Mouse (Mus musculus): ENCODE results near the gene Cul5. TPM values are rescaled to one million over a fixed set of nuclear protein-coding genes. Genes with fewer than 3 reads are reported as not detected.

Cul5 gene
- 39.9 and 40.7 TPM in 2 replicates for polyA plus RNA-seq (2015; fragmentation: Nextera tagmentation; extraction: Ambion mirVana)

DNA sequence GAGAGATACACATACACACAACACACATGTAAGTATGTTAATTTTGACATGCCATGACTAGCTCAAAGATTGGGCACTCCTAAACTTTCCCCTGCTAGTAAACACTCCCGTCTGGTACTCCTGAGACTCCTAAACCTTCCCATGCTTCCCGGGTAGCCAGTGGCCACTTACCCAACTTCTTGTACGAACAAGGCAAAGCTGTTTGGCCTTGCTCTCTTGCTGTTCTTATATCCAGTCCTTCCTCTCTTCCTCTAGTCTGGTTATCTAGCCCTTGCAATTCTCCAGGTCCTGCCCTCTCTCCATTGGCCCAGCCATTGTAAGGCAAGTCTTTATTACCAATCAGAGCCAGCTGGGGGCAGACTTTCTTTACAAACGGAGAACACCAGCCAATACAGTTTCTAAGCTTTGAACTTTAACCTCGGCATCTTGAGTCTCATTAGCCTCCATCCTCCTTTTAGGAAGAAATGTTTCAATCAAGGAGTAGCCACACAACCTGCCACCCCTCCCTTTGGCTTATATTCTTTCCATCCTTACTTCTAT, at the start of gene Cul5:
Cul5 (minus strand) TSS at position 335 of the 540 bp plus-strand sequence.
- H3K4me2 ChIP-seq = no peak within 1 kb of the TSS
- WGBS = 56% methylated on average over 5 of the region's 5 CpGs
- H3K36me3 ChIP-seq = no peaks in the 10 kb centered on the region
- H3K9ac ChIP-seq (replicated peaks) = no peak within 1 kb of the TSS
- H3K4me3 ChIP-seq (replicated peaks) = no peak within 1 kb of the TSS
- no peak within 1 kb of the TSS for H3K27ac ChIP-seq (replicated peaks)
- H3K9me3 ChIP-seq (replicated peaks) = no peaks in the 10 kb centered on the region
- H3K27me3 ChIP-seq (replicated peaks) = no peaks in the 10 kb centered on the region
- H3K4me1 ChIP-seq = peaks cover 21% of the 10 kb centered on the region
- no peak for ATAC-seq (ENCODE audit: low FRiP score)

DNA sequence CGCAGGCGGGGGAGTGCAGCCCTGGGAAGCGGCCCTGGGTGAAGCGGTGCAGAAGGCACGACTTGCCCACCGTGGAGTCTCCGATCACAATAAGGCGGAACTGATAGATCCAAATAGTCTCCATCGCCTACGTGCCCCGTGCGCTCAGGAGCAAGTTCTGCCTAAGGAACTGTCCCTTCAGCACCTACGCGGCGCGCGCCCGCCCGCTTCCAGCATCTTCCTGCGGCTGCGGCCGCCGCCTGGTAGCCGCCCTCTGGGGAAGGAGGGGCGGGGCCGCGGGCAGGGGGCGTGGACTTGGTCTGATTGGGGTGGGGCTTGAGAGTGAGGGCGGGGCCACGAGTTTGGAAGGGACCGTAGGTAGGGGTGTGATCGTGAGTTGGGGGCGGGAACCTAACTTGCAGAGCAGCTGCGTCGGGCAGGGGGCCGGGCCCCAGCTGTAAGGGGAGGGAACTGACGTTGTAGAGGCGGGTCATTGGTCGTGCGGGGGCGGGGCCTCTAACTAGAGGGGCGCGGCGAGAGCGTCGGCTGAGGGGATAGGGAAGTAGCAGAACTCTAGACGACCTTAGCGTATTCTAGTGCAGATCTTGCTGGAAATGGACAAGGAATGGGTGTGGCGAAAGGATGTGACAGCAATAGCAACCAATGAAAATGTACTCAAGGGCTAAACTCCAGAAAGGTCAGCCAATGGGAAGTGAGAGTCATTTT, 36.3 kb upstream of the Cul5 start, which contains the start of gene Rab39:
Rab39 (minus strand) TSS at position 241 of the 705 bp plus-strand sequence.
- Histone ChIP-seq H3K9ac (replicated peaks) (peak within 1 kb of the TSS; percentile 57), H3K9me3 (replicated peaks) (no peaks in the 10 kb centered on the region), H3K4me1 (peaks cover 8% of the 10 kb centered on the region), H3K36me3 (no peaks in the 10 kb centered on the region), H3K27me3 (replicated peaks) (no peaks in the 10 kb centered on the region), H3K4me3 (replicated peaks) (peak within 1 kb of the TSS; percentile 64), H3K4me2 (peak within 1 kb of the TSS; percentile 76), H3K27ac (replicated peaks) (peak within 1 kb of the TSS; percentile 75)
- peak; percentile 95 for ATAC-seq (ENCODE audit: low FRiP score)
- WGBS = under 1% methylated on average over 48 of the region's 49 CpGs

DNA sequence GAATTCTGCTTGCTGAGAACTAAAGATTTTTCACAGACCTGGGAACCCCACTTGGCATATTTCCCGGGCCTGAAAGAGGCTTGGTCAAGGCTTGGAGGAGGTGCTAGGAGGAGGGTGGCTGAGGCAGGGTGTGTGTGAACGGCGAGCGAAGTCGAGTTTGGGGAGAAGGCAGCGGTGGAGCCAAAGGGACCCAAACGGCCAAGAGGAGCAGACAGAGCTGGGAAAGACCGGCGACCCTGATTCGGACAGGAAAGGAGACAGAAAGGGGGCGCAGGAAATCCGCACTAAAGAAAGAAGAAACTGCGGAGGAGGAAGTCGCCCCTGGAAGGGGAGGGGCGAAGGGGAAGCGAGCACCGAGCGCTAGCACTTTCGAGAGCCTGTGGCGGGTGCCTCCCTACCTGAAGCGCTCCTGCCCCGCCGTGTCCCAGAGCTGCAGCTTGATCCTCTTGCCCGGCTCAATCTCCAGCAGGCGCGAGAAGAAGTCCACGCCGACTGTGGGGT, 35.7 kb upstream of the Cul5 start:
- peak overlapping the region; percentile 75 for H3K27ac ChIP-seq (replicated peaks)
- H3K4me1 ChIP-seq = peaks cover 8% of the 10 kb centered on the region
- H3K4me3 ChIP-seq (replicated peaks) = peak overlapping the region; percentile 64
- no peaks in the 10 kb centered on the region for H3K36me3 ChIP-seq
- WGBS = under 1% methylated on average over 28 of the region's 28 CpGs
- peak; percentile 76 for ATAC-seq (ENCODE audit: low FRiP score)
- peak overlapping the region; percentile 76 for H3K4me2 ChIP-seq
- no peaks in the 10 kb centered on the region for H3K9me3 ChIP-seq (replicated peaks)
- no peaks in the 10 kb centered on the region for H3K27me3 ChIP-seq (replicated peaks)
- H3K9ac ChIP-seq (replicated peaks) = peak overlapping the region; percentile 57

DNA sequence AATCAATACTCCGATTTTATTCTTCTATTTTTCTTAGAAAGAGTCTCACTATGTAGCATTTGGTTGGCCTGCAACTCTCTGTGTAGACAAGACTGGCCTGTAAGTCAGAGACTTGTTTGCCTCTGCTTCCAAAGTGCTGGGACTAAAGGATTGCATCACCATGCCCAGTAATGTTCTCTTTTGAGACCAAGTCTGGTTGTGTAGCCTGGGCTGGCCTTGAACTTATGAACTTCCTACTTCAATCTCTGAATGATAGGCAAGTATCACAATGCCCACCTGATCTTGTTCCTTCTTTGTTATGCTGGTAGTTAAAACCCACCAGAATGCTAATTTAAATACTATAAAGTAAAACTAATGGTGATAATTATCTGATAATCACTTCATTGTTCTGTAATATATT, 33.2 kb upstream of the Cul5 start:
- no peak overlapping the region for H3K9ac ChIP-seq (replicated peaks)
- H3K4me3 ChIP-seq (replicated peaks) = no peak overlapping the region
- H3K36me3 ChIP-seq = no peaks in the 10 kb centered on the region
- WGBS = 100% methylated on average over 1 of the region's 1 CpGs
- no peak for ATAC-seq (ENCODE audit: low FRiP score)
- no peak overlapping the region for H3K27ac ChIP-seq (replicated peaks)
- peaks cover 8% of the 10 kb centered on the region for H3K4me1 ChIP-seq
- no peak overlapping the region for H3K4me2 ChIP-seq
- no peaks in the 10 kb centered on the region for H3K27me3 ChIP-seq (replicated peaks)
- H3K9me3 ChIP-seq (replicated peaks) = no peaks in the 10 kb centered on the region

DNA sequence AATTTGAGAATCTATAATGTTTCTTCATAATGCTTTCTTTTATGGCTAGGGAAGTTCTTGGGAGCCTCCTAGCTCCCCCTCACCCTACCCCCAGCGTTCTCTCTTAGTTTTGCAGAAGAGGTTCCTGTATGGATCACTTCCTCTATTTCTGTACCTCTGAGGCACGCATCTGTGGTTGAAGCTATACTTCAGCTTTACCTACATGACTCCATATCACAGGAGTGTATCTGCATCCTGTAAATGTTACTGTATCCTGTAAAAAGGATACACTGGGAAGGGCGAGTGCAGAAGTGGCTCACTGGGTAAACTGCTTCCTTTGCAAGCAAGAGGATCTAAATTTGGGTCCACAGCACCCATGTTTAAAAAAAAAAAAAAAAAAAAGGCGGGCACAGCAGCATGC, 30.7 kb upstream of the Cul5 start:
- Histone ChIP-seq H3K9ac (replicated peaks) (no peak overlapping the region), H3K9me3 (replicated peaks) (no peaks in the 10 kb centered on the region), H3K4me3 (replicated peaks) (no peak overlapping the region), H3K36me3 (no peaks in the 10 kb centered on the region), H3K4me1 (no peaks in the 10 kb centered on the region), H3K27me3 (replicated peaks) (no peaks in the 10 kb centered on the region), H3K4me2 (no peak overlapping the region), H3K27ac (replicated peaks) (no peak overlapping the region)
- ATAC-seq (ENCODE audit: low FRiP score) = no peak
- WGBS = 73% methylated on average over 4 of the region's 4 CpGs

DNA sequence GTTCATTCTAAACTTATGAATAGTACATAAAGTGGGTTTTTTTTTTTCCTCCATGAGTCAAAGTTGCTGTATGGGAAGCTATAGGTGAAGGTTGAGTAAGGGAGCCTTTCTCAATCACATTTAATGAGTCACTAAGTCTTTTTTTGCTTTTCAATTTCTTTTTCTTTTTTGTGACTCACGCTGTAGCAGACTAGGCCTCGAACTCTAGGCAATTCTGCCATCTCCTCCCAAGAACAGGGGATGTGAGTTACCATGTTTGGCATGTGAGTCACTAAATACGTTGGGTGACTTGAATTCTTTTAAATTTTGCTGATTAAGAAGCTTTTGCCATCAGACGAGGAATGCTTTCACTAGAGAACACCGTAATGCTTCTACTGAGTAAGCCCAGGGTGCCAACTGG, 26.0 kb upstream of the Cul5 start:
- no peaks in the 10 kb centered on the region for H3K27me3 ChIP-seq (replicated peaks)
- no peaks in the 10 kb centered on the region for H3K4me1 ChIP-seq
- no peaks in the 10 kb centered on the region for H3K36me3 ChIP-seq
- 93% methylated on average over 5 of the region's 5 CpGs for WGBS
- H3K9ac ChIP-seq (replicated peaks) = no peak overlapping the region
- H3K9me3 ChIP-seq (replicated peaks) = no peaks in the 10 kb centered on the region
- ATAC-seq (ENCODE audit: low FRiP score) = no peak
- H3K27ac ChIP-seq (replicated peaks) = no peak overlapping the region
- no peak overlapping the region for H3K4me2 ChIP-seq
- no peak overlapping the region for H3K4me3 ChIP-seq (replicated peaks)

DNA sequence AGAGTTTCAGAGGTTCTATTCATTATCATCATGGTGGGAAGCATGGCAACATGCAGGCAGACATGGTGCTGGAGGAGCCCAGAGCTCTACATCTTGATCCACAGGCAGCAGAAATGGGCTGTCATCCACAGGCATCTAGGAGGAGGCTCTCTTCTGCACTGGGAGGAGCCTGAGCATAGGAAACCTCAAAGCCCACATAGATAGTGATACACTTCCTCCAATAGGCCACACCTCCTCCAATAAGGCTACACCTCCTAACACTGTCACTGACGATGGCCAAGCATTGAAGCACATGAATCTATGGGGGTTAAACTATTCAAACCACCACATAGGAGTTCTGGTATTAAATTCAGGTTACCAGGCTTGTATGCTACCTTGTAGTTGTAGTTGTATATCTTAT, 23.9 kb upstream of the Cul5 start:
- 84% methylated on average over 1 of the region's 1 CpGs for WGBS

DNA sequence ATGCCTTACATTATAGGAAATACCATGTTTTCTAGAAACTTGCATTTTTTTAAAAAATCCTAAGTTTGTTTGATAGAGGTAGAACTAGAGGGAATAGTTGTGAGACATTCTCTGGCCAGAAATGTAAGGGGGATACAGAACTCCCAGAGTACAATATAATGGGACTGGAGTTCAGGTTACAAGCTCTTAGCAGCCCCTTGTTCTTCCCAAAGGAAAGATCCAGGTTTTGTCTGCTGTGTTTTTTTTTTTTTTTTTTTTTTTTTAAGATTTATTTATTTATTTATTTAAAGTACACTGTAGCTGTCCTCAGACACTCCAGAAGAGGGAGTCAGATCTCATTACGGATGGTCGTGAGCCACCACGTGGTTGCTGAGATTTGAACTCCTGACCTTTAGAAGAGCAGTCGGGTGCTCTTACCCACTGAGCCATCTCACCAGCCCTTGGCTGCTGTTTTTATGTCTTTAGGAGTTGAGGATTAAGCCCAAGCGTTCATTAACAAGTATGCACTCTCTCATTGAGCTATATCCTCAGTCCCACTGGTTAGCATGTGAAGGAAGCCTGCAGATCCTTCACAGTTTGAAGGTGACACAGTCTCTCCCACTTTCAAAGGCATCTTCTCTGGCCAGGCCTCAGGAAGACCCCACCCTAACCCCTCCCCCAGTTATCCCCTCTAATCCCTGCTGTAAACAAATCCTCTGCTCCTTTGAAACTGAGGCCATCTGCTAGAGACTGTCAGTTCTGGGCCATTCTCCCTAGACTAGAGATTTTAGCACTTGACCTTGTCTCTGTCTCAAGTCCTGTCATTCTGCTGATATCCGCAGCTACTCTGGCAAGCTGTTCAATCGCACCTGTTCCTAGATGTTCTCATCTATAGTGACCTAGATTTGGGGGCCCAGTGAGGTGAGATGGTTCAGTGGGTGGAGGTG, 22.2 kb upstream of the Cul5 start:
- no peak overlapping the region for H3K4me3 ChIP-seq (replicated peaks)
- no peaks in the 10 kb centered on the region for H3K9me3 ChIP-seq (replicated peaks)
- no peak for ATAC-seq (ENCODE audit: low FRiP score)
- H3K36me3 ChIP-seq = no peaks in the 10 kb centered on the region
- H3K27me3 ChIP-seq (replicated peaks) = no peaks in the 10 kb centered on the region
- WGBS = 58% methylated on average over 7 of the region's 7 CpGs
- H3K27ac ChIP-seq (replicated peaks) = no peak overlapping the region
- no peak overlapping the region for H3K4me2 ChIP-seq
- no peaks in the 10 kb centered on the region for H3K4me1 ChIP-seq
- no peak overlapping the region for H3K9ac ChIP-seq (replicated peaks)

More for the DNA sequence above, 23.9 kb upstream of the Cul5 start:
- Histone ChIP-seq H3K4me3 (replicated peaks) (no peak overlapping the region), H3K9ac (replicated peaks) (no peak overlapping the region), H3K4me1 (no peaks in the 10 kb centered on the region), H3K27ac (replicated peaks) (no peak overlapping the region), H3K9me3 (replicated peaks) (no peaks in the 10 kb centered on the region), H3K27me3 (replicated peaks) (no peaks in the 10 kb centered on the region), H3K4me2 (no peak overlapping the region), H3K36me3 (no peaks in the 10 kb centered on the region)
- no peak for ATAC-seq (ENCODE audit: low FRiP score)

DNA sequence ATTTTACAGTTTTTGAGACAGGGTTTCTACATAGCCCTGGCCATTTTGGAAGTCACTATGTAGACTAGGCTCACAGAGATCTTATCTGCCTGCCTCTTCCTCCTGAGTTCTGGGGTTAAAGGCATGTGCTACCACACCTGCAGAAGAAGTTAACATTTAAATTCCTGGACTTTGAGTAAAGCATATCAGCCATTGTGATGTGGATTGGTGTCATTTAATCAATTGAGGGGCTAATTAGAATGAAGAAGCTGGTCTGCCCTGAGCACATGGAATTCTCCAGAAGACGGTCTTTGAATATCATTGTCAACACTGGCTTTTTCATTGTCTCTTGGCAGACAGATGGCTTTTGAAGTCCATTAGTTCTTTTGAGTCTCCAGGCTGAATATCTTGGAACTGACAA, 11.0 kb upstream of the Cul5 start:
- no peaks in the 10 kb centered on the region for H3K4me1 ChIP-seq
- no peak overlapping the region for H3K9ac ChIP-seq (replicated peaks)
- no peak overlapping the region for H3K27ac ChIP-seq (replicated peaks)
- WGBS = 72% methylated on average over 1 of the region's 1 CpGs
- no peaks in the 10 kb centered on the region for H3K9me3 ChIP-seq (replicated peaks)
- H3K4me3 ChIP-seq (replicated peaks) = no peak overlapping the region
- no peak for ATAC-seq (ENCODE audit: low FRiP score)
- no peaks in the 10 kb centered on the region for H3K36me3 ChIP-seq
- no peaks in the 10 kb centered on the region for H3K27me3 ChIP-seq (replicated peaks)
- H3K4me2 ChIP-seq = no peak overlapping the region

DNA sequence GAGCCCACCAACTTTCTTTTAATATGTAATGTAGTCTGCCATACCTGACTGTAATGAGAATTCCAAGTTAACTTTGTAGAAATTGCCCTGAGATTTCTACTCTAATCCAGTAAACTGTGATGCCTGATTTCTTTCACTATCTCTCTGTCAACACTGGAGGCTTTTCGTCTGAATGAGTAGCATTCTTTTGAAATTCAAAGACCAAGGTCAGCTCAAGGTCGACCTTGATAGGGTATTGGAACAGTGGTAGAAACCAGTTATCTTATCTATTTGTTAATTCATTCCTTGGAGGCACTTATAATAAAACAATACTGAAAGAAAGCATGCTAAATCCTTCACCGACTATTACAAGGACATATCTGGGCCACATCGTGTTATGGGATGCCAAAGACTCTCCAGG, 7.1 kb upstream of the Cul5 start:
- Histone ChIP-seq H3K27ac (replicated peaks) (no peak overlapping the region), H3K9me3 (replicated peaks) (no peaks in the 10 kb centered on the region), H3K9ac (replicated peaks) (no peak overlapping the region), H3K4me1 (no peaks in the 10 kb centered on the region), H3K4me3 (replicated peaks) (no peak overlapping the region), H3K4me2 (no peak overlapping the region), H3K27me3 (replicated peaks) (no peaks in the 10 kb centered on the region), H3K36me3 (no peaks in the 10 kb centered on the region)
- 72% methylated on average over 4 of the region's 4 CpGs for WGBS
- ATAC-seq (ENCODE audit: low FRiP score) = no peak

DNA sequence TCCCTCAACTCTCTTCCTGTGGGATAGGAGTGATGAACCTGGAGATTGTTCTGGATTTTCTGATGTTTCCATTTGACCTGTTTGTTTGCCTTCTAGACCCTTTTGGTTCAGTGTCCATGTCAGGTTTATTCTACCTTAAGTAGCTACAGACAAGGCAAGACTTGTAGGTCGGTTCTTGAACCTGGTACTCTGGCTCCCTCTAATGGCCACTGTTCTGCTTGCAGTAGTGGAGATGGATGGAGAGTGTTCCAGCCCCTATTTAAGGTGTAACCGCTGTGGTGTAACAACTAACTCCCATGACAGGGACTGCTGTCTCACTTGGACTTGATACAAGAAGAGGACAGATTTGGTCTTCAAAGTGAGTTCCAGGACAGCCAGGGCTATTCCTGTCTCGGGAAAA, 3.8 kb upstream of the Cul5 start:
- no peaks in the 10 kb centered on the region for H3K36me3 ChIP-seq
- no peak overlapping the region for H3K9ac ChIP-seq (replicated peaks)
- no peak overlapping the region for H3K27ac ChIP-seq (replicated peaks)
- H3K4me2 ChIP-seq = no peak overlapping the region
- no peaks in the 10 kb centered on the region for H3K27me3 ChIP-seq (replicated peaks)
- H3K4me3 ChIP-seq (replicated peaks) = no peak overlapping the region
- 19% methylated on average over 3 of the region's 3 CpGs for WGBS
- no peaks in the 10 kb centered on the region for H3K9me3 ChIP-seq (replicated peaks)
- no peaks in the 10 kb centered on the region for H3K4me1 ChIP-seq
- ATAC-seq (ENCODE audit: low FRiP score) = no peak

Measured in neural tube, embryonic 15.5 days (tissue).